Mouse (Mus musculus) left cerebral cortex, adult 8-10 months (tissue): ENCODE data around the gene Tex19.2. TPM values are rescaled to one million over a fixed set of nuclear protein-coding genes. Genes with fewer than 3 reads are reported as not detected.
"Not testable (repeated sequence)": the region's sequence is repeated elsewhere in the genome, so short reads cannot be mapped to it uniquely, and the experiment has no call there.

Experiments
- DNase-seq, 2 experiments: peaks; one replicate each; pipeline ENCODE4 v3.0.0; 2022; ENCODE audit warnings: low spot score in 2 of 2
- total RNA-seq, 4 experiments: library from RNA; stranded (reverse); gene quantifications; 2 replicates each; pipeline ENCODE4 v1.2.4; 2022

Gene Tex19.2
- total RNA-seq, 4 experiments from 2014 or later, result not detected

DNA sequence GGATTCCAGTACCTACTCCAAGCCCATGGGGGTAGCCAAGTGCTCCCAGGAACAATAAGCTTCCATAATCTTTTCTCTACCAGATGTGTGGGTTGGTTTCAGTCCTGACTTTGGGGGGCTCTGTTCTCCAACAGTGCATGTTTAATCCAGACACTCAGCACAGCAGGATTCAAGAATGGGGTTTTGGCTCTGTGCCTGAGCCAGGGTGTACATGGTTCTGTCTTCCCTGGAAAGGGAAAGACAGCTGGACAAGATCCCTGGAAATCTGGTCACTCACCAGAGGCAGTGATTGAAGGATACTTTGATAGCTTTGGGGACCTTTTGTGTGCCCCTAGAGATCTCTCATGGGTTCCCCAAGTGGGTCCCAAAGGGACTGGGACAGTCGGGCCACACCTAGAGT, 6.9 kb downstream of the Tex19.2 start:
- DNase-seq, result no peak

DNA sequence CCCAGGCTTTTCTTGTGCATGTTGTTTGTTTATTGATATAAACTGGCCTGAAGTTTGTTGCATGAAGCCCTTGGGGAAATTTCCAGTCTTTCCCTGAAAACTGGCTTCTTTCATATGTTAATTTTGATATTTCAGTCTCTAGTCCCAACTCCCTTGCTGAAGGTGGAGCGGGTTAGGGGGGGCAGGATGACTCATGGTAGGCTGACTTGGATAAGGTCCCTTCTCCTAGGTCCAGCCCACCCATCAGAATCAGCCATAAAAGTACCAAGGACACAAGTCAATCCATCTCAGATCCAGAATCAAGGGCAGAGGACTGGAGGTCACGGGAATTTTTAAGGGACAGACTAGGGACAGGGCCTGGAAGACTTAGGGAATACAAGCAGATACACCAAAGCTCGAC, 7.4 kb downstream of the Tex19.2 start:
- DNase-seq, result no peak

DNA sequence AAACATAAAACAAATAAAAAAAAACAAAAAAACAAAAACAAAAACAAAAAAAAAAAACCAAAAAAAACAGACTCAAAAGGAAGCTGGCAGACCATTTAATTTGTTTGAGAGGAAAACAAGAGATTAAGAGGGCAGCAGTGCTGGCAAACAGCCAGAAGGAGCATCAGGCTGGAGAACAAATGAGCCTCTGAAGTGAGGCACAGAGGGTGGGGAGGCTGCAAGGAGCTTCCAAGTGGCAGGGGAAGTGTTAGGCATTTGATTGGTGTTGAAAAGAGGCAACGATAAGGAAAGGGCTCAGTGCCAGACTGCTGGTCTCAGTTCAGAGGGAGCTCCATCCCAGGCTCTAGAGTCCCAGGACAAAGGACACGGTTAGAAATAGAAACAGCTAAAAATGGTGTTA, 8.5 kb downstream of the Tex19.2 start:
- DNase-seq, result no peak

DNA sequence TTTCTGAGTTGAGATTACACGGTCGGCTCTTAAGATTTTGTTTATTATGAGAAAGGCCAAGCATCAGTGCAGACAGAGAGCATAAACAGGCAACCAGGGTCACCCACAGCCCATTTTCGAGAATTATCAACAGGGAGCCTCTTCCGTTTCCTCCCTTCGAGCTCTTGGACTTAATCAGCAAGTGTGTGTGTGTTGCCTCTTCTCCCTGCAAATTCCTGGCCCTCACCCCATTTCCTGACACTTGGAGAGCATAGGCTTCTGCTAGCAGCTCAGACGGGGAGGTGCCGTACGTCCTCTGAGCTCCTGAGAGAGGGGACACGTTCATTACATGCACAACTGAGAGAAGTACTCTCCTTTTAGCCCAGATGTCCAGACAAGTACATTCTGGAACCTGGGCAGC, 10.4 kb downstream of the Tex19.2 start:
- no peak for DNase-seq

DNA sequence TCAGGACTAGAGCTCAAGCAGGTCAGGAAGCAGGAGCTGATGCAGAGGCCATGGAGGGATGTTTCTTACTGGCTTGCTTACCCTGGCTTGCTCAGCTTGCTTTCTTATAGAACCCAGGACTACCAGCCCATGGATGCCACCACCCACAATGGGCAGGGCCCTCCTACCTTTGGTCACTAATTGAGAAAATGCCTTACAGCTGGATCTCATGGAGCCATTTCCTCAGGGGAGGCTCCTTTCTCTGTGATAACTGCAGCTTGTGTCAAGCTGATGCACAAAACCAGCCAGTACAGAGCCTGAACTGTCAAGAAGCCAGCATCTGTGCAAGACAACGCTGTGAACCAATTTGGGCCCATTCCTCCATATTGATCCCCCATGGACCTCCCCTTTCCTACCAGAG, 11.2 kb downstream of the Tex19.2 start:
- not testable (repeated sequence) for DNase-seq

DNA sequence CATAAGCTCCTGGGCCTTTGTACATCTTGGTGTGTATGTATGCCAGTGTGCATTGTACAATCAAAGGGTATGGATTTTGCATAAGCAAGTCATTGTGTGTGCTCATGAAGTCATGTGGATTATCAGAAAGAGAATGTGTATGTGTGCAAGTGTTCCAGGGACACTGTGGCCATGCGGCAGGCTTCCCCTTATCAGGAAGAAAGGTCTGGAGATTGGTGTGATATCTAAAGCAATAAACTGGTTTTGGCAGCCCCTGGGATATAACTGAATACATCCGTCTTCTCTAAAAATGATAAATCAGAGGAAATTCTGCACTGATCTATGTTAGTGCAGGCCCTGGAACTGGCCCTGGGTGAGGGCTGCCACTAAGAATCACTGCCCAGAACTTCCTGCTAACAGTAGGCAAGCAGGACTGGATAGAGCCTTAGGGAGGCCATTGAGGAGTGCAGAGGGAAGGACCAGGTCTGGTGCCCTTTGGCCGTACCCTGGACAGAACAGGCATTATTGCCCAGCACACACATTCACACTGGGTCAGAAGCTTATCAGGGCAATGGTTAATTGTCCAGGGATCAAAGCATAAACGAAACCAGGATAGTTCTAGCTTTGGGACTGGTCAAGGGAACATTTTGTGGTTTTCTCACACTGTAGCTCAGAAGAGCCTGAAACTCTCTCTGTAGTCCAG, 17.2 kb downstream of the Tex19.2 start:
- no peak for DNase-seq

DNA sequence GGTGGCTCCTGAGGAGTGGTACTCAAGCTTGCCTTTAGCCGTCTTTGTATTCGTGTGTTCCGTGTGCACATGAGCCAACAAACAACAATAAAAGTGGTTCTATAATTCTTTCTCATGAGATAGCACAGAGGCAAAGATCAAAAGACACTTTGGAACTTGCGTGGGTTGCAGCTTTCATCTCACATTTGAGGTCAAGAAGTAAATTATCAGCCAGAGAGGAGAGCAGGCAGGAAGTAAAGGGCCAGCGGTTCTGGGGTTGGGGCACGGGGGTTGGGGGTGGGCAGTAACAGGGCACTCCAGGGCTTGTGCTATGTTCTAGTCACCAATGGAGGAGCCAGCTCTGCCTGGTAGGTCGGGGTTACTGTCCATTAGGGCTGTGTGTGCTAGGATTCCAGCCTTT, 17.8 kb downstream of the Tex19.2 start:
- no peak for DNase-seq

DNA sequence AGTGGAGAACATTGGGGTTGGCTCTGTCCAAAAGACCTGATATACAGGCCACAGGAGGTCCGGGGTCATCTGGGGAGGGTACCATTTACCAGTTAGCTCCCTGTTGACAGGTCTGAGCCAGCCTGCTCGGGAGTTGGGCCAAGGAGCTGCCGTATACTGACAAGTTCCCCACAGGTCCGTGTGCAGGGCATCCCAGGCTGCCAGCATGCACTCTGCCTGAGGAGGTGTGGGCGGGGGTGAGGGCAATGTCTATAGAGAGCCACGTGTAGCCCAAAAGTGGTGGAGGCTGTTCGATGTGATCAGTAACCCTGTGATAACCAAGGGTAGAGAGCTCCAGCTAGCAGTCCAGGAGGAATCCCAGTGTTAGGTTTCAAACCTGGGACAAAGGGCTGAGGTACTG, 18.7 kb downstream of the Tex19.2 start:
- no peak for DNase-seq

DNA sequence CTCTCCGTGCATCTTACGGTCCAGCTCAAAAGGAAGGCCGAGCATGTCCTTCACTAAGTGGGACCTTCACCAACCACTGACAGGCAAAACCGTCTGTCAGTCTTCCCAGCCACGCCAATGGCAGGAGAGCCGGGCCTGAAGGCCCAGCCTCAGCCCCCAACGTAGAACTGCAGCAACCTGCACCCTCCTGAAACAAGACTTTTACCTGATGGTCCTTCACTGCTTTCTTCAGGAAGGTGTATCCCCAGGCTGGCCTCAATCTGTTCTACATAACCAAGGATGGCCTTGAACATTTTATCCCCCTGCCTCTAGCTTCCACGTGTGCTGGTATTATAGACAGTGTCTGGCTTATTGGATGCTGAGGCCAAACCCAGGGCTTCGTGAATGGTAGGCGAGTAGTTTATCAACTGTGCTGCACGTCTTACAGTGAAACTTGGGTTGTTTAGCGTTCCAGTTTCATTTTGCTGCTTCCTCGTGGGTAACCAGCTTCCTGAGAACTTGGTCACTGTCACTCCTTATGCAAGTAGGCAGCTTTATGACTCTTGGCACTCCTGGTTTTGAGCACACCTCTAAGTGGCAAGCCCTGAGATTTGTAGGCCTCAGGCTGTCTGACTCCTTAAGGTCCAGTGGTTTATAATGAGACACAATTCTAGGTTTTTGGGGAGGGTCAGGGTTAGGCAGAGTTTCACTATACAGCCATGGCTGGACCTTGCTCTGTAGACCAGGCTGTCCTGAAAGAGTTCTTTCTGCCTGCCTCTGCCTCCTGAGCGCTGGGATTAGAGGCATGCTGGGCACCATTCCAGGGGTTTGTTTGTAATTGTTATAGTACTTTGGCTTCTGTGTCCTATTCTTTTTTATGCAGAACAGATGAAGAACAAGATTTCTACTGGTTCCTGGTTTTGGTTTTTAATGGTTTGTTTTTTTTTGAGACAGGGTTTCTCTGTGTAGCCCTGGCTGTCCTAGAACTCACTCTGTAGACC, 25.6 kb downstream of the Tex19.2 start:
- DNase-seq, result no peak

DNA sequence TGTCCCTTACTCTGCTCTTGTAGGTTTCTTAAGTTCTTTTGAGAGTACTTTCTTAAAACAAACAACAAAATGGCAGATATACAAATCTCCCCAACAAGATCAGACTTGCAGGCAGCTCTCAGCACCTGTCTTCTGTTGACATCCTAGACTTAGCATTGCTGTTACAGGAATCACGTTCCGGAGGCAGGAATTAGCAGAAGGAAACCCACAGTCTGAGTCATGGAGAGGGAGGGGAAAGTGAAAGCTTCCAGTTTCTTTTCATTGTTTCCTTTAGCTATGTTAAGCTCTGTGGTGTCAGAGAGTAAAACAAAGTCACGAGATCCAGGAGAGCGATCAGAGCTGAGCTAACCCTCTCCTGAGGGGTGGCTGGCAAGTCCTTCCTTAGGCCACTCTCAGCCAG, 27.5 kb downstream of the Tex19.2 start:
- DNase-seq, result no peak

DNA sequence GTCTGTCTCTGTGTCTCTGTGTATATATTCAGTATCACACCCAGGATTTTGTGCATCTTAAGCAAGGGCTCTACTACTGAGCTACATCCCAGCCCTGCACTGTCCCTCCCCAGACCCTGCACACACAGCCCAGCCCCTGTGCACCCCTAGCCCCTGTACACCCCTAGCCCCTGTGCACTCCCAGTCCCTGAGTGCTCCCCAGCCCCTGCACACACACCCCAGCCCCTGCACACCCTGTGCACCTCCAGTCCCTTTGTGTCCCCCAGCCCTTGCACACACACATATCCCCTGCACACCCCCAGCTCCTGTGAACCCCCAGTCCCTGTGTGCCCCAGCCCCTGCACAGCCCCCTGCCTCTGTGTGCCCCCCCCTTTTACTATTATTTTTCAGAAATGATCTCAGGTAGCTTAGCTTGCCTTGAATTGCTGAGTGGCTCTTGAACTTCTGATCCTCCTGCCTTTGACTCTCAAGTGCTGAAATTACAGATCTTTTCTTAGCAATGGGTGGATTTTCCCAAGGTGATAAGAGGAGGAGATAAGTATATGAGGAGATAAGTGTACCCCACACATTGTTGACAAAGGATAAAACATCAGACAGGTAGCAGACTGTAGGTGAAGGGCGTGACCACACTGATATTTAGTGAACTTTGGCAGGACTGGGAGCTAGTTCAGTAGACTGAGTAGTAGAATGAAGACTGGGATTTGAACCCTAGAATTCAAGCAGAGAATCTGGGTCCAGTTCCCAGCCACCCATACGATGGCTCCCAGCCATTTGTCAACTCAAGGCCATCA, 28.5 kb downstream of the Tex19.2 start:
- DNase-seq, result no peak

DNA sequence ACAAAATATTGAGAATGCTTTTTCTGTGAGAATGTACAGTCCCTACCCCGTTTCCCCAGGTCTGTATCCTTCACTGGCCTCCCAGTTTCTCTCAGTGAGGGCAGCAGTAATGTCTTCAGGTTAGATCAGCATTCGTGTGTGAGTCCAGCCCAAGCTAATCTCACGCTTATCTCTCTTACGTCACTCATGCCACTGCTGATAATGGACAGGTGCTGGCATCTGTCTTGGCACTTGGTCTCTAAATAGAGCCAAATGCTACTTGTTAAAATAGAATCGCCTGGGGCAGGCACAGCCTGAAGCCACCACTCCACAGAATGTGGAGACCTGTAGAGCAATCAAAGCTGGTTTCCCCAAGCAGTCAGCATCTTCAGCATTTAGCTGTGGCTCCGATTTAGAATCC, 29.5 kb downstream of the Tex19.2 start:
- no peak for DNase-seq

DNA sequence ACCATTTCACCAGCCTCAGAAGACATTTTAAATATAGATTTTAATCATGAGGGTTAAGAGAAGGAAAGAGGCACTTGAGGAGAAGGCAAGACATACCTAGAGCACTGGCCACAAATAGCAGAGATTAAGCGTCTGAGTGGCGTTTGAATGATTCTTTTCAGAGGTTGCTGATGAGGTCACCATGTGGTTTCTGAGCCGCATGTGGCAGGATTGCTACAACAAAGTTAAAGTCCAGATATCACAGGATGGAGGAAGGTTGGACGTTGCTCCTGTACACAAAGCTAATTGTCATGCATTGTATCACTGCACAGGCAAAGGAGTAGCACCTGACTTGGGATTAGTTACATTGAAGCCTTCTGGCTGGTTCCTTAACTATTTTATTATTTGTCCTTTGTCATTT, 32.2 kb downstream of the Tex19.2 start:
- DNase-seq, result no peak

DNA sequence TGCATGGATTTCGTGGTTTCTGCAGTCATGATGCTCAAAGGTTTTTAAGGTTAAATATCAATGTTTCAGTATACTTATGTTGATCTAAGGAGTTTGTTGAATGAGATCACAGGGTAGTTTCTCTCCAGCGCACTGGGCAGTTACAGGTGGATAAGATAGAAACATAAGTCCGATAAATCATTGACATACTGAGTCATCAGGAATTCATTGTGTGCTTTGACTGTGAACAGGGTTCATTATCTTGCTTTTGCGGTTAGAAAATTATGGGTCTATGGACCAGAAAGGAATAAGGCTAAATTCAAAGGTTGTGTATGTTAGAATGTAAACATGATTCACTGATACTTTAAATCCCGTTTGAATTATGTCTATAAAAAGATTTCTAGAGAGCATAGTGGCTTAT, 33.3 kb downstream of the Tex19.2 start:
- no peak for DNase-seq

DNA sequence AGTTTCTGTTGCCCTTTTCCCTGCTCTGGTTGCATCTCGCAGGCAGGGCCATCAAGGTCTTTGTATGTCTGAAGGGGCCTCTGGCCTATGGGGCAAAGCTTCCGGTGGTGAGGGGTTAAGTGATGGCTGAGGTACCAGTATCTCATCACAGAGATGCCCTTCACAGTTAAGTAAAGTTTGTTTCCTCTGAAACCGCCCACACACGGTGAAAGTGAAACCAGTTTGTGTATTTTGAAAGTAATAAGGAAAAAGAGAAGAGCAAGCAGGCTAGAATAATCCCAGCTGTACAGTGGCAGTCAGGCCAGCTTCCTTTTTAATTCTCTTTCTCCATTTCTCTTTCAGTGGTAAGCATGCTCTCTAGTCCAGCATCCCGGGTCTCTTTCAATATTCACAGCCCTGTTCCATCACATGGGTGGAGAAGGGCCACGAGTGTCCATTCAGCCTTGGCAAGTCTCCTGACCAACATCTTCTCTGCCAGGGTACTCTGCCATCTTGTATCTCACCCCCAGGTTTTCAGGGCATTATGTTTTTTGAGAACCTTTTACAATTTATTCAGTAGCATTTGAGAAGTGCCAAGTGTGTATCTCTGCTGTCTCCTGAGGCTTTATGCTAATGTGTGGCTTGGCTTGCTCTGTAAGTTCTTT, 35.5 kb downstream of the Tex19.2 start:
- no peak for DNase-seq

DNA sequence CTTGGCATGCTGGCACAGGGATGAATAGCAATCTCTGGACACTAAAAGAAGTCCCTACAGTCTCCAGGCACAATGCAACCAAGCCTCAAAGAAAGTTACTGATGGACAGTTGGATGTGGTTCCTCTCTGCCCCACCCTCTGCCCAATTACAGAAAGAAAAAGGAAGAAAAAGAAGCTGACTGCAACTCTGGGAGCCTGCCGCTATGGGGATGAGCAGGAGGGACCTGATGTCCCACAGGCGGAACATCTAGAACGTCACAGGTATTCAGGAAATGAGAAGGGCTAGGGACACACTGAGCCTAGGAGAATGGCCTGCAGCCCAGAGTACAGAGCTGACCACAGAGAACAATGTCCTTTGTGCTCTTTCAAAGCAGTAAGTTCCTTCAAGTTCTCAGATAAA, 36.2 kb downstream of the Tex19.2 start:
- no peak for DNase-seq

DNA sequence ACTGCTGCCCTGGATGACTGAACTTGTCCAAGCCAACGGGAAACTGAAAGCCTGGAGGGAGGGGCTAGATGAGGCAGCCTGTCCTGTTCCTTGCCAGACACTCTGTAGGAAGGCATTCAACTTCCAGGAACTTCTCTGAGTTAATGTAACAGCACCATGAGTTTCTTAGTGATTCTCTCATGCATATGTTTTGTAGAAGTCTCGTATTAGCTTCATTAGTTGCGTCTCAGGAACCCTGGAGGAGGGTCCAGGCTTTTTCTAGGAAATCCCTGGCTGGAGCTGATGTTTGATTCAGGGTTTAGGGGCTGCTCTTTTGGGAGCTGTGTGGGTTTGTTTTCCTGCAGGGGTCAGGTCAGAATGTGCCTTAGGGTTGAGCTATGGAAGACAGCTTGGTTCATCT, 37.4 kb downstream of the Tex19.2 start, which contains the start of gene Sectm1a:
TSS of gene Sectm1a (minus strand) at position 101 of the 400 bp plus-strand sequence.
- DNase-seq, result no peak

DNA sequence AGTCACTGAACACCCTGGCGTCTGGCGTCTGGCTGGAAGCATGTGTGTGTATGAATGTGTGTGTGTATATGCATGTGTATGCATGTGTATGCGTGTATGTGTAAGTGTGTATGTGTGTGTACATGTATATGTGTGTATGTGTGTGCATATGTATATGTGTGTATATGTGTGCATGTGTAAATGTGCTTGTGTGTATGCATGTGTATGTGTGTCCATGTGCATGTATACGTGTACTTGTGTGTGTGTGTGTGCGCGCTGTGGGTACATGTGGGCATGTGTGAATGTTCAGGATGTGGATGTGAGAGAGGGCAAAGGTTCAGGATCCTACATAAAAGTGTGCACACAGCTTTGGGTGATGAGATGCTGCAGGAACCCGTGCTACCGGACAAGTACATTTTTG, 38.1 kb downstream of the Tex19.2 start:
- no peak for DNase-seq

DNA sequence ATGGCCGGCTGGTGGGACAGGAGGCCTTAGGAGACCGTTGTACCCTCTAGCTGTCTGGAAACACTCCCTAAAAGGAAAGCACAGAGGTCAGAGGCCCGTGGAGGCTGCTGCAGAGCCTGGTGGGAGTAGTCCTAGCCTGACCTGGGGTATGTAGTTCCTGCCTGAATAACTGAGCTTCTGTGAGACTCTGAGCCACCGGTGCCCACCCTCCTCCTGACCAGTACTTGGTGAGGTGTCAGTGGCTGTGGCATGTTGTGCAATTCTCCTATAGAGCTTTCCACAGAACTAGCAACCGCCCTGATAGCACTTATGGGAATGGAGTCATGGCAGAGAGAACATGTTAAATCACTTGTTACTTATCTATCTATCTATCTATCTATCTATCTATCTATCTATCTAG, 42.8 kb downstream of the Tex19.2 start:
- DNase-seq, result no peak

DNA sequence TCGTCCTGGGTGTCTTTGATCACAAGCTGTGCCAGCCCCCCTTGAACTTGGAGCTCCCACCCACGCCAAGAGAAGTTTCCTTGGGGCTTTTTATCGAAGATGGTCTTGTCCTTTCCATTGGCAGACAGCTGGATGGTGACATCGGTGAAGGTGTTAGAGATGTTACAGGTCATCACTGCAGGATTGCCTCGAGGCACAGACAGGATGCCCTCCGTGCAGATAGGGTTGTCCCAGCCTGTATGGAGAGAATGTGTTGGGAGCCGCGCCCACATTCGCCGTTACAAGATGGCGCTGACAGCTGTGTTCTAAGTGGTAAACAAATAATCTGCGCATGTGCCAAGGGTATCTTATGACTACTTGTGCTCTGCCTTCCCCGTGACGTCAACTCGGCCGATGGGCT, 48.8 kb downstream of the Tex19.2 start:
- not testable (repeated sequence) for DNase-seq

DNA sequence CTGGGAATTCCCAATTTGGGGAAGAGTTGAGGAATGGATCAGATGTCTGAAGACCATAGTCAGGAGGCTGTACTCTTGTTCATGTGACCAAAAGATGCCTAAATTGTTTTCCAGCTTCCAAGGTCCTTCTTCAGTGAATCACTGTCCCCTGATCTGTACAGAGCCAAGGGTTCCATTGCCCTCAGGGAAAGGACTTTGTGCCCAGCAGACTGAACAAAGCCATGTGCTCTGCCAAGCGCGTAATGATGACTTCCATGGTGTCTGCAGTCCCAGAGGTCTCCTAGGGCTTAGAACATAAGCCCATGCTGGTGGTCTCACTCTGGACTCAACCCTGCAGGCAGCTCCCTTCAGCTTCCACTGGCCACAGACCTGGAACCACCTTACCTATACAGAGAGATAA, 50.6 kb downstream of the Tex19.2 start:
- no peak for DNase-seq
